Comparison of ENCODE assay signal across 29 mouse cellular contexts in the genomic region with DNA sequence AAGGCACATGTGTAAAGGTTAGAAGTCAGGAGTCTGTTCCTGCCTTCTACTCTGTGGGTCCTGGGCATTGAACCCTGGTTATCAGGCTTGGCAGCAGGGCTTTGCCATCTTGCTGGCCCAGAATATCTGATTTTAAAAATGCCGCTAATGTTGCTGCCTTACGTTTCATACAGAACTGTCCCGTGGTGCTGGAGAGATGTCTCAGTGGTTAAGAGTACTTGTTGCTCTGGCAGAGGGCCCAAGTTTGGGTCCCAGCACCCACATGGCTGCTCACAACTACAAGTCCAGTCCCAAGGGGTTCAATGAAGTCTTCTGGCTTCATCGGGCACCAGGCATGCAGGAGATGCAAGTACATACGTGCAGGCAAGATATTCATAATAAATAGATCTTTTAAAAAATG. TPM values are rescaled to one million over a fixed set of nuclear protein-coding genes. Genes with fewer than 3 reads are reported as not detected.
DNase-seq lines count a peak whose midpoint lies in the region; ATAC-seq and TF ChIP-seq lines count a peak whose summit lies in the region.
"Had no signal": no experiment of that assay in that cellular context is flagged by ENCODE, and none has a peak within 500 bp of the region (broad histone marks: within the 10 kb centered on the region; RNA-seq: fewer than 3 reads in every experiment).

No protein-coding gene starts in this region.

- H3K4me2 ChIP-seq in midbrain, embryonic 11.5 days, result no peak overlapping the region
- H3K4me2 ChIP-seq: embryonic facial prominence, embryonic 15.5 days; forebrain, embryonic 12.5 days had no signal

- no peak overlapping the region for H3K4me3 ChIP-seq in midbrain, embryonic 11.5 days (ENCODE audit: low read depth, low read length)
- no peak overlapping the region for H3K4me3 ChIP-seq in midbrain, embryonic 10.5 days
- H3K4me3 ChIP-seq in MEL (ENCODE audit: control insufficient read depth in 1 of 2, insufficient read depth in 1 of 2, low read depth in 2 of 2, low read length in 2 of 2), result no peak overlapping the region
- H3K4me3 ChIP-seq: embryonic facial prominence, embryonic 13.5 days; forebrain, embryonic 12.5 days had no signal

- ATAC-seq in midbrain, embryonic 11.5 days (ENCODE audit: low FRiP score), result no peak
- ATAC-seq: CD4-positive, CD25-positive, alpha-beta regulatory T cell, adult 4 months; forebrain, embryonic 14.5 days; forebrain, embryonic 16.5 days had no signal

- H3K79me2 ChIP-seq in MEL (ENCODE audit: control insufficient read depth, insufficient read depth, low read length, poor library complexity), result peaks cover 27% of the 10 kb centered on the region

- TF ChIP-seq POLR2A in MEL (IDR thresholded peaks at IDR 0.05; ENCODE audit: control insufficient read depth in 1 of 2, insufficient read depth in 1 of 2, low read depth in 1 of 2, low read length in 2 of 2, poor library complexity in 1 of 2), result no peak

- no peak for TF ChIP-seq CTCF in MEL (IDR thresholded peaks at IDR 0.05 in 2 of 3, conservative IDR thresholded peaks at IDR 0.05 in 1 of 3; ENCODE audit: control insufficient read depth in 1 of 3, insufficient read depth in 1 of 3, low read depth in 2 of 3, low read length in 3 of 3, poor library complexity in 1 of 3, severe bottlenecking in 1 of 3)

- WGBS in midbrain, embryonic 11.5 days, result 96% methylated on average over 5 of the region's 5 CpGs
- 98% methylated on average over 5 of the region's 5 CpGs for WGBS in midbrain, embryonic 10.5 days

- TF ChIP-seq RAD21 in MEL (IDR thresholded peaks at IDR 0.05; ENCODE audit: low read depth, low read length), result no peak

- intact Hi-C loops in left cerebral cortex, postnatal 36 days (cut with DNase I), result no loop called here

- peak; percentile 49 for DNase-seq in cerebellum, adult 11-12 months
- DNase-seq in cerebellum, postnatal 36 days, result no peak
- DNase-seq in cerebellum, adult 9-11 months, result peak; percentile 59
- DNase-seq in cerebellum, postnatal 4 days (ENCODE audit: low spot score in 2 of 2), result no peak
- DNase-seq in midbrain, embryonic 11.5 days (ENCODE audit: low spot score, missing footprints), result peak; percentile 73
- DNase-seq in midbrain, embryonic 10.5 days (ENCODE audit: low spot score), result no peak
- DNase-seq in MEL (ENCODE audit: low read depth, low spot score), result peak; percentile 54
- DNase-seq in left cerebral cortex, postnatal 36 days (ENCODE audit: low spot score in 2 of 2), result no peak
- DNase-seq: adrenal gland, adult 2 months; adrenal gland, postnatal 10 days; adrenal gland, postnatal 25 days; B cell, adult 2 months; cerebellum, adult 8-10 months; embryo, embryonic 11 days had no signal

- no peaks in the 10 kb centered on the region for H3K27me3 ChIP-seq in midbrain, embryonic 11.5 days (ENCODE audit: control insufficient read depth, insufficient read depth, low read length)
- no peaks in the 10 kb centered on the region for H3K27me3 ChIP-seq in midbrain, embryonic 10.5 days (ENCODE audit: low read depth, poor library complexity, severe bottlenecking)
- no peaks in the 10 kb centered on the region for H3K27me3 ChIP-seq in MEL (ENCODE audit: control insufficient read depth in 1 of 2, insufficient read depth in 2 of 2, low read length in 2 of 2)
- H3K27me3 ChIP-seq: CH12.LX; embryonic facial prominence, embryonic 13.5 days; embryonic facial prominence, embryonic 15.5 days; forebrain, embryonic 12.5 days had no signal

- peaks cover 3% of the 10 kb centered on the region; the same call in 1 of the 2 replicates for H3K4me1 ChIP-seq in midbrain, embryonic 11.5 days (ENCODE audit: control insufficient read depth, insufficient read depth, low read length)
- peaks cover 10% of the 10 kb centered on the region for H3K4me1 ChIP-seq in midbrain, embryonic 10.5 days
- H3K4me1 ChIP-seq in MEL (ENCODE audit: control insufficient read depth in 1 of 2, insufficient read depth in 2 of 2, low read length in 2 of 2), result peaks cover 7 to 10% of the 10 kb centered on the region in 2 experiments; a peak in 3 of 4 replicates

- H3K36me3 ChIP-seq in midbrain, embryonic 11.5 days (ENCODE audit: control insufficient read depth, insufficient read depth, low read length), result no peaks in the 10 kb centered on the region; the same call in 1 of the 2 replicates
- H3K36me3 ChIP-seq in midbrain, embryonic 10.5 days, result peaks cover 28% of the 10 kb centered on the region
- peaks cover 11 to 26% of the 10 kb centered on the region in 2 experiments for H3K36me3 ChIP-seq in MEL (ENCODE audit: control insufficient read depth in 1 of 2, insufficient read depth in 2 of 2, low read length in 2 of 2)

- no peak overlapping the region for H3K27ac ChIP-seq in midbrain, embryonic 11.5 days (ENCODE audit: low read depth, low read length)
- no peak overlapping the region for H3K27ac ChIP-seq in midbrain, embryonic 10.5 days (replicated peaks)
- no peak overlapping the region for H3K27ac ChIP-seq in MEL (ENCODE audit: control insufficient read depth, low read depth, low read length)
- H3K27ac ChIP-seq: embryonic facial prominence, embryonic 13.5 days; embryonic facial prominence, embryonic 15.5 days; forebrain, embryonic 10.5 days; forebrain, embryonic 12.5 days had no signal

- no peak overlapping the region for H3K9ac ChIP-seq in midbrain, embryonic 11.5 days (ENCODE audit: low read length)
- no peak overlapping the region for H3K9ac ChIP-seq in MEL (ENCODE audit: control insufficient read depth, low read depth, low read length, poor library complexity, severe bottlenecking)
- H3K9ac ChIP-seq: embryonic facial prominence, embryonic 13.5 days; embryonic facial prominence, embryonic 15.5 days; forebrain, embryonic 12.5 days had no signal

- no peak for TF ChIP-seq EP300 in MEL (IDR thresholded peaks at IDR 0.05; ENCODE audit: low read depth in 1 of 2, low read length in 2 of 2)

- H3K9me3 ChIP-seq in midbrain, embryonic 11.5 days (ENCODE audit: control insufficient read depth, low read length), result no peaks in the 10 kb centered on the region
- no peaks in the 10 kb centered on the region for H3K9me3 ChIP-seq in midbrain, embryonic 10.5 days (replicated peaks)
- H3K9me3 ChIP-seq in MEL (replicated peaks; ENCODE audit: insufficient read depth, low read length), result no peaks in the 10 kb centered on the region
- H3K9me3 ChIP-seq: embryonic facial prominence, embryonic 13.5 days; embryonic facial prominence, embryonic 15.5 days; forebrain, embryonic 10.5 days; forebrain, embryonic 12.5 days; G1E had no signal

TF ChIP-seq in MEL, 35 proteins besides CTCF, POLR2A, EP300 and RAD21:
- no peak for TF ChIP-seq USF1 (IDR thresholded peaks at IDR 0.05; ENCODE audit: low read depth, low read length)
- TF ChIP-seq ZC3H11A (IDR thresholded peaks at IDR 0.05; ENCODE audit: low read depth, low read length), result no peak
- no peak for TF ChIP-seq USF2 (IDR thresholded peaks at IDR 0.05; ENCODE audit: borderline replicate concordance in 1 of 2, insufficient read depth in 1 of 2, low read depth in 1 of 2, low read length in 2 of 2)
- TF ChIP-seq MAX (IDR thresholded peaks at IDR 0.05; ENCODE audit: low read length), result no peak
- no peak for TF ChIP-seq NRF1 (IDR thresholded peaks at IDR 0.05; ENCODE audit: insufficient read depth, low read depth, low read length, poor library complexity, severe bottlenecking)
- no peak for TF ChIP-seq ETS1 (IDR thresholded peaks at IDR 0.05; ENCODE audit: low read depth, low read length)
- no peak for TF ChIP-seq E2F4 (IDR thresholded peaks at IDR 0.05; ENCODE audit: borderline replicate concordance, low read depth, low read length)
- TF ChIP-seq TCF12 (IDR thresholded peaks at IDR 0.05; ENCODE audit: low read depth, low read length), result no peak
- TF ChIP-seq TAL1 (IDR thresholded peaks at IDR 0.05; ENCODE audit: low read length), result no peak
- no peak for TF ChIP-seq MAFK (IDR thresholded peaks at IDR 0.05; ENCODE audit: borderline replicate concordance, low read depth, low read length)
- no peak for TF ChIP-seq NELFE (IDR thresholded peaks at IDR 0.05; ENCODE audit: low read depth, low read length)
- no peak for TF ChIP-seq TBP (IDR thresholded peaks at IDR 0.05; ENCODE audit: low read depth, low read length)
TF ChIP-seq in MEL: peak in this region for 0.

RNA-seq across cellular contexts. Expression of gene Rp9, which starts 3.3 kb away (rescaled TPM):
- polyA plus RNA-seq in midbrain, embryonic 11.5 days (2014; fragmentation: Nextera tagmentation; extraction: Ambion mirVana), result 50.6 and 54.2 TPM in 2 replicates
- polyA plus RNA-seq in midbrain, embryonic 10.5 days (2016; fragmentation: Nextera tagmentation; extraction: Ambion mirVana), result 42.9 and 46.5 TPM in 2 replicates
- 334 and 405 TPM in 2 replicates for total RNA-seq in MEL (2012; rRNA removed)
- polyA plus RNA-seq in MEL (2012; ENCODE audit: insufficient read depth in 1 of 2, insufficient read length in 2 of 2, low read depth in 1 of 2, low replicate concordance in 2 of 2, missing spikeins in 1 of 2), result 100 to 1,000 TPM; 225 to 417 TPM
- total RNA-seq in left cerebral cortex, postnatal 36 days (2021), result 10 to 100 TPM; 43.4 to 43.5 TPM

RNA-seq across cellular contexts. Expression of gene Bbs9, which starts 9.3 kb away (rescaled TPM):
- polyA plus RNA-seq in midbrain, embryonic 11.5 days (2014; fragmentation: Nextera tagmentation; extraction: Ambion mirVana), result 17.4 and 21.1 TPM in 2 replicates
- polyA plus RNA-seq in midbrain, embryonic 10.5 days (2016; fragmentation: Nextera tagmentation; extraction: Ambion mirVana), result 12.5 and 13.2 TPM in 2 replicates
- 15.1 and 18.5 TPM in 2 replicates for total RNA-seq in MEL (2012; rRNA removed)
- 10 to 100 TPM in 1 of 2 experiments, not detected in 1; 19.5 TPM for polyA plus RNA-seq in MEL (2012; ENCODE audit: insufficient read depth in 1 of 2, insufficient read length in 2 of 2, low read depth in 1 of 2, low replicate concordance in 2 of 2, missing spikeins in 1 of 2)
- 10 to 100 TPM; 36.7 to 37.6 TPM for total RNA-seq in left cerebral cortex, postnatal 36 days (2021)
- polyA plus RNA-seq: erythroblast, embryonic 14.5 days had no signal

RNA-seq across cellular contexts. Expression of gene Gm17545, which starts 12.1 kb away (rescaled TPM):
- not detected in 2 replicates for polyA plus RNA-seq in midbrain, embryonic 11.5 days (2014; fragmentation: Nextera tagmentation; extraction: Ambion mirVana)
- polyA plus RNA-seq in midbrain, embryonic 10.5 days (2016; fragmentation: Nextera tagmentation; extraction: Ambion mirVana), result not detected in 2 replicates
- total RNA-seq in MEL (2012; rRNA removed), result not detected in 2 replicates
- not detected for polyA plus RNA-seq in MEL (2012; ENCODE audit: insufficient read depth in 1 of 2, insufficient read length in 2 of 2, low read depth in 1 of 2, low replicate concordance in 2 of 2, missing spikeins in 1 of 2)
- not detected for total RNA-seq in left cerebral cortex, postnatal 36 days (2021)
- total RNA-seq: adrenal gland, adult 2 months; adrenal gland, postnatal 10 days; adrenal gland, postnatal 25 days; adrenal gland, postnatal 4 days; CH12.LX; common myeloid progenitor, adult 5-6 weeks; G1E had no signal
- polyA plus RNA-seq: adrenal gland, adult 2 months; brain, embryonic 14.5 days; CD4-positive, CD25-positive, alpha-beta regulatory T cell, adult 4 months; embryonic facial prominence, embryonic 11.5 days; embryonic facial prominence, embryonic 13.5 days; embryonic facial prominence, embryonic 15.5 days; erythroblast, embryonic 14.5 days; forebrain, embryonic 10.5 days; forebrain, embryonic 12.5 days; forebrain, embryonic 14.5 days; forebrain, embryonic 16.5 days; frontal cortex, adult 2 months; G1E had no signal

RNA-seq across cellular contexts. Expression of gene 9530077C05Rik, which starts 54.9 kb away (rescaled TPM):
- 11.1 and 13.6 TPM in 2 replicates for polyA plus RNA-seq in midbrain, embryonic 11.5 days (2014; fragmentation: Nextera tagmentation; extraction: Ambion mirVana)
- 9.5 and 10.4 TPM in 2 replicates for polyA plus RNA-seq in midbrain, embryonic 10.5 days (2016; fragmentation: Nextera tagmentation; extraction: Ambion mirVana)
- 4.1 and 4.5 TPM in 2 replicates for total RNA-seq in MEL (2012; rRNA removed)
- polyA plus RNA-seq in MEL (2012; ENCODE audit: insufficient read depth in 1 of 2, insufficient read length in 2 of 2, low read depth in 1 of 2, low replicate concordance in 2 of 2, missing spikeins in 1 of 2), result 1 to 10 TPM in 1 of 2 experiments, not detected in 1; 6.9 TPM
- 1 to 10 TPM; 6.9 to 7.9 TPM for total RNA-seq in left cerebral cortex, postnatal 36 days (2021)

Comparison
In these comparisons a context has a peak if more than half of its experiments do, and no peak if none do; other contexts are left out.
1. DNase-seq: peak in cerebellum, adult 11-12 months (single experiment), cerebellum, adult 9-11 months (single experiment), midbrain, embryonic 11.5 days (single experiment) and MEL (single experiment); none in cerebellum, postnatal 36 days (0 of 2), cerebellum, postnatal 4 days (0 of 2), midbrain, embryonic 10.5 days (single experiment) and left cerebral cortex, postnatal 36 days (0 of 2).